Mouse (Mus musculus) thymus, adult 2 months (tissue): ENCODE data around the gene Lamb3.
"Not testable (repeated sequence)": the region's sequence is repeated elsewhere in the genome, so short reads cannot be mapped to it uniquely, and the experiment has no call there.

ENCODE experiments used
- CTCF ChIP-seq: fragments of 200-500 bp; IDR thresholded peaks from 2 replicates; pipeline ENCODE4 v1.5.1; 2012; ENCODE audit warnings: mild to moderate bottlenecking, control low read depth, low read length, moderate library complexity, borderline replicate concordance; ENCODE audit not compliant: control insufficient read depth, poor library complexity, insufficient read depth; ENCODE audit errors: extremely low read depth
- POLR2A ChIP-seq: fragments of 200-500 bp; IDR thresholded peaks from 2 replicates; pipeline ENCODE4 v1.6.1; 2012; ENCODE audit warnings: mild to moderate bottlenecking, low read length, control low read depth, moderate library complexity; ENCODE audit not compliant: control insufficient read depth, poor library complexity, insufficient read depth; ENCODE audit errors: extremely low read depth

- TF ChIP-seq POLR2A, CTCF: not testable (repeated sequence)
These were observed 46.4 kb downstream of the Lamb3 start for GRCm38 (mm10) chr1:193253895-193254294.
